Mouse (Mus musculus) limb, embryonic 13.5 days (tissue): ENCODE data around the gene Vasp. TPM values are rescaled to one million over a fixed set of nuclear protein-coding genes. Genes with fewer than 3 reads are reported as not detected.

ENCODE experiments used
- ATAC-seq: fragments of 200-750 bp; cut with Nextera tagmentation; 2 replicates; pipeline ENCODE4 v1.8.0; 2017; ENCODE audit warnings: low read depth, moderate number of reproducible peaks, moderate TSS enrichment; ENCODE audit not compliant: low FRiP score
- H3K27ac ChIP-seq: fragments of 300-500 bp; sonication (generic); 2 replicates; pipeline ENCODE4 v1.5.1; 2015; ENCODE audit warnings: inconsistent platforms, mild to moderate bottlenecking, moderate library complexity
- H3K27me3 ChIP-seq: fragments of 300-500 bp; sonication (generic); 2 replicates; pipeline ENCODE4 v1.6.1; 2015; ENCODE audit warnings: mild to moderate bottlenecking, inconsistent platforms
- H3K36me3 ChIP-seq: fragments of 300-500 bp; sonication (generic); 2 replicates; pipeline ENCODE4 v1.6.1; 2015; ENCODE audit warnings: inconsistent platforms, mild to moderate bottlenecking, moderate library complexity
- H3K4me1 ChIP-seq: fragments of 300-500 bp; sonication (generic); 2 replicates; pipeline ENCODE4 v1.6.1; 2015; ENCODE audit warnings: inconsistent platforms
- H3K4me2 ChIP-seq: fragments of 300-500 bp; sonication (generic); replicated peaks from 2 replicates; pipeline ENCODE4 v1.6.1; 2015; ENCODE audit warnings: inconsistent platforms, mild to moderate bottlenecking, moderate library complexity
- H3K4me3 ChIP-seq: fragments of 300-500 bp; sonication (generic); 2 replicates; pipeline ENCODE4 v1.5.1; 2015; ENCODE audit warnings: moderate library complexity, mild to moderate bottlenecking, inconsistent platforms
- H3K9ac ChIP-seq: fragments of 300-500 bp; sonication (generic); 2 replicates; pipeline ENCODE4 v1.6.1; 2015; ENCODE audit warnings: mild to moderate bottlenecking, inconsistent platforms
- H3K9me3 ChIP-seq: fragments of 300-500 bp; sonication (generic); 2 replicates; pipeline ENCODE4 v1.6.1; 2016; ENCODE audit warnings: inconsistent platforms
- WGBS: fragments of 180-500 bp; shearing (Covaris S2); methylation state at CpG from one replicate; pipeline ENCODE4 v1.1.7; 2015; 5-methylcytosine and 5-hydroxymethylcytosine counted together
- polyA plus RNA-seq: library from polyadenylated mRNA; unstranded; fragments of >200 nt; fragmentation: Nextera tagmentation; extraction: Ambion mirVana; gene quantifications from 2 replicates; pipeline ENCODE4 v1.2.1, GENCODE M21; 2015

The Vasp gene
- polyA plus RNA-seq, 1 experiment from 2014 or later = 69.0 TPM

GRCm38 (mm10) chr7:19308454-19309277, 37.0 kb upstream of the Vasp start:
- no peaks in the 10 kb centered on the region for H3K9me3 ChIP-seq
- H3K27ac ChIP-seq = peak overlapping the region; percentile 61; the same call in 1 of the 2 replicates
- H3K4me3 ChIP-seq = peak overlapping the region; percentile 63
- peaks cover 59% of the 10 kb centered on the region for H3K27me3 ChIP-seq
- WGBS = under 1% methylated on average over 58 of the region's 58 CpGs
- no peaks in the 10 kb centered on the region for H3K36me3 ChIP-seq
- peak; percentile 87 for ATAC-seq
- H3K9ac ChIP-seq = peak overlapping the region; percentile 65
- H3K4me1 ChIP-seq = peaks cover 34% of the 10 kb centered on the region
- H3K4me2 ChIP-seq = peak overlapping the region; percentile 99

GRCm38 (mm10) chr7:19307739-19308453, 36.3 kb upstream of the Vasp start:
- H3K4me2 ChIP-seq = peak overlapping the region; percentile 99
- under 1% methylated on average over 17 of the region's 18 CpGs for WGBS
- no peaks in the 10 kb centered on the region for H3K9me3 ChIP-seq
- peak overlapping the region; percentile 63 for H3K4me3 ChIP-seq
- H3K9ac ChIP-seq = peak overlapping the region; percentile 61
- no peaks in the 10 kb centered on the region for H3K36me3 ChIP-seq
- H3K27me3 ChIP-seq = peaks cover 60% of the 10 kb centered on the region
- H3K27ac ChIP-seq = peak overlapping the region; percentile 61; the same call in 1 of the 2 replicates
- peaks cover 36% of the 10 kb centered on the region for H3K4me1 ChIP-seq
- ATAC-seq = peak; percentile 26

GRCm38 (mm10) chr7:19306819-19307738, 35.5 kb upstream of the Vasp start:
- no peak for ATAC-seq
- Histone ChIP-seq H3K4me1 (peaks cover 38% of the 10 kb centered on the region), H3K9me3 (no peaks in the 10 kb centered on the region), H3K27ac (no peak overlapping the region), H3K27me3 (peaks cover 66% of the 10 kb centered on the region), H3K9ac (peak overlapping the region; percentile 4; the same call in 1 of the 2 replicates), H3K36me3 (no peaks in the 10 kb centered on the region), H3K4me2 (peak overlapping the region; percentile 99), H3K4me3 (peak overlapping the region; percentile 63; the same call in 1 of the 2 replicates)
- WGBS = 73% methylated on average over 25 of the region's 25 CpGs

- Histone ChIP-seq H3K9ac (no peak overlapping the region), H3K27me3 (peaks cover 67% of the 10 kb centered on the region), H3K9me3 (no peaks in the 10 kb centered on the region), H3K4me3 (no peak overlapping the region), H3K36me3 (no peaks in the 10 kb centered on the region), H3K4me2 (no peak overlapping the region), H3K4me1 (peaks cover 46% of the 10 kb centered on the region), H3K27ac (no peak overlapping the region)
- WGBS = 46% methylated on average over 16 of the region's 16 CpGs
- no peak for ATAC-seq
Observed at GRCm38 (mm10) chr7:19305796-19306765, 34.5 kb upstream of the Vasp start.

- Histone ChIP-seq H3K27me3 (peaks cover 67% of the 10 kb centered on the region), H3K4me3 (peak overlapping the region; percentile 39)
Observed at GRCm38 (mm10) chr7:19305413-19305735, 33.8 kb upstream of the Vasp start.

GRCm38 (mm10) chr7:19304501-19305412, 33.1 kb upstream of the Vasp start:
- H3K27ac ChIP-seq = no peak overlapping the region
- H3K27me3 ChIP-seq = peaks cover 67% of the 10 kb centered on the region
- no peaks in the 10 kb centered on the region for H3K36me3 ChIP-seq
- peaks cover 44% of the 10 kb centered on the region for H3K4me1 ChIP-seq
- no peaks in the 10 kb centered on the region for H3K9me3 ChIP-seq
- ATAC-seq = no peak
- H3K4me2 ChIP-seq = peak overlapping the region; percentile 60
- 2% methylated on average over 47 of the region's 48 CpGs for WGBS
- peak overlapping the region; percentile 57; the same call in 1 of the 2 replicates for H3K9ac ChIP-seq
- peak overlapping the region; percentile 39 for H3K4me3 ChIP-seq

More at GRCm38 (mm10) chr7:19305413-19305735, 33.8 kb upstream of the Vasp start:
- Histone ChIP-seq H3K36me3 (no peaks in the 10 kb centered on the region), H3K27ac (no peak overlapping the region), H3K4me1 (peaks cover 45% of the 10 kb centered on the region), H3K4me2 (peak overlapping the region; percentile 60), H3K9ac (no peak overlapping the region), H3K9me3 (no peaks in the 10 kb centered on the region)
- ATAC-seq = no peak
- 10% methylated on average over 6 of the region's 6 CpGs for WGBS

GRCm38 (mm10) chr7:19303770-19304169, 32.2 kb upstream of the Vasp start:
- Histone ChIP-seq H3K27ac (no peak overlapping the region), H3K27me3 (peaks cover 67% of the 10 kb centered on the region), H3K4me3 (peak overlapping the region; percentile 39), H3K4me2 (peak overlapping the region; percentile 60), H3K9me3 (no peaks in the 10 kb centered on the region), H3K9ac (peak overlapping the region; percentile 43; the same call in 1 of the 2 replicates), H3K36me3 (no peaks in the 10 kb centered on the region), H3K4me1 (peaks cover 39% of the 10 kb centered on the region)
- WGBS = under 1% methylated on average over 16 of the region's 16 CpGs
- ATAC-seq = no peak

- WGBS = 74% methylated on average over 12 of the region's 12 CpGs
- Histone ChIP-seq H3K27me3 (peaks cover 67% of the 10 kb centered on the region), H3K27ac (no peak overlapping the region), H3K4me2 (no peak overlapping the region), H3K4me3 (no peak overlapping the region), H3K9ac (no peak overlapping the region), H3K36me3 (no peaks in the 10 kb centered on the region), H3K9me3 (no peaks in the 10 kb centered on the region), H3K4me1 (peaks cover 35% of the 10 kb centered on the region)
- ATAC-seq = no peak
Observed at GRCm38 (mm10) chr7:19303046-19303305, 31.4 kb upstream of the Vasp start.

- peak overlapping the region; percentile 46; the same call in 1 of the 2 replicates for H3K4me3 ChIP-seq
- no peaks in the 10 kb centered on the region for H3K36me3 ChIP-seq
- H3K4me1 ChIP-seq = peaks cover 31% of the 10 kb centered on the region
- no peaks in the 10 kb centered on the region for H3K9me3 ChIP-seq
- H3K4me2 ChIP-seq = peak overlapping the region; percentile 53; the same call in 1 of the 2 replicates
- ATAC-seq = no peak
- no peak overlapping the region for H3K27ac ChIP-seq
- peaks cover 63% of the 10 kb centered on the region for H3K27me3 ChIP-seq
- 47% methylated on average over 13 of the region's 13 CpGs for WGBS
- H3K9ac ChIP-seq = peak overlapping the region; percentile 36; the same call in 1 of the 2 replicates
Observed at GRCm38 (mm10) chr7:19302264-19303045, 30.8 kb upstream of the Vasp start.
